Mouse (Mus musculus): ENCODE measurements at regions not wholly inside any gene's neighbourhood (a gene's known extent, or its start where the extent isn't known, plus 50 kb on each side); places are given as distances from the start of the nearest gene placed in this dataset.

- H3K9ac ChIP-seq (replicated peaks; ENCODE audit: low read length), result no peak overlapping the region
- ATAC-seq (replicated peaks; ENCODE audit: insufficient number of reproducible peaks, low FRiP score, low TSS enrichment, low read depth) (no peak), DNase-seq (ENCODE audit: low spot score) (peak; percentile 19)
- 22% methylated on average over 4 of the region's 4 CpGs for WGBS
- H3K9me3 ChIP-seq (replicated peaks; ENCODE audit: control insufficient read depth, low read length), result no peaks in the 10 kb centered on the region
- H3K27me3 ChIP-seq (ENCODE audit: control insufficient read depth, insufficient read depth, low read length), result no peaks in the 10 kb centered on the region
- H3K4me1 ChIP-seq (ENCODE audit: control insufficient read depth, insufficient read depth, low read length), result no peaks in the 10 kb centered on the region
- no peak overlapping the region for H3K4me3 ChIP-seq (ENCODE audit: low read depth, low read length)
- no peaks in the 10 kb centered on the region for H3K36me3 ChIP-seq (replicated peaks; ENCODE audit: control insufficient read depth, insufficient read depth, low read depth, low read length)
- H3K4me2 ChIP-seq (ENCODE audit: low read depth, low read length), result no peak overlapping the region
- no peak overlapping the region for H3K27ac ChIP-seq (replicated peaks; ENCODE audit: low read depth, low read length)
Observed at GRCm38 (mm10) chr5:107046501-107046931, 82.4 kb downstream of the Cdc7 start.

- no peak overlapping the region for H3K4me3 ChIP-seq (ENCODE audit: low read depth, low read length)
- ATAC-seq (replicated peaks; ENCODE audit: insufficient number of reproducible peaks, low FRiP score, low TSS enrichment, low read depth) (no peak), DNase-seq (ENCODE audit: low spot score) (no peak)
- no peak overlapping the region for H3K9ac ChIP-seq (replicated peaks; ENCODE audit: low read length)
- no peaks in the 10 kb centered on the region for H3K4me1 ChIP-seq (ENCODE audit: control insufficient read depth, insufficient read depth, low read length)
- H3K4me2 ChIP-seq (ENCODE audit: low read depth, low read length), result no peak overlapping the region
- WGBS, result 79% methylated on average over 5 of the region's 5 CpGs
- no peaks in the 10 kb centered on the region for H3K9me3 ChIP-seq (replicated peaks; ENCODE audit: control insufficient read depth, low read length)
- no peaks in the 10 kb centered on the region for H3K27me3 ChIP-seq (ENCODE audit: control insufficient read depth, insufficient read depth, low read length)
- no peaks in the 10 kb centered on the region for H3K36me3 ChIP-seq (replicated peaks; ENCODE audit: control insufficient read depth, insufficient read depth, low read depth, low read length)
- H3K27ac ChIP-seq (replicated peaks; ENCODE audit: low read depth, low read length), result no peak overlapping the region
Observed at GRCm38 (mm10) chr5:107048607-107049006, 84.5 kb downstream of the Cdc7 start.

- H3K27me3 ChIP-seq (ENCODE audit: control insufficient read depth, insufficient read depth, low read length), result no peaks in the 10 kb centered on the region
- H3K4me2 ChIP-seq (ENCODE audit: low read depth, low read length), result no peak overlapping the region
- no peaks in the 10 kb centered on the region for H3K4me1 ChIP-seq (ENCODE audit: control insufficient read depth, insufficient read depth, low read length)
- H3K36me3 ChIP-seq (replicated peaks; ENCODE audit: control insufficient read depth, insufficient read depth, low read depth, low read length), result no peaks in the 10 kb centered on the region
- no peaks in the 10 kb centered on the region for H3K9me3 ChIP-seq (replicated peaks; ENCODE audit: control insufficient read depth, low read length)
- H3K27ac ChIP-seq (replicated peaks; ENCODE audit: low read depth, low read length), result no peak overlapping the region
- no peak for ATAC-seq (replicated peaks; ENCODE audit: insufficient number of reproducible peaks, low FRiP score, low TSS enrichment, low read depth)
- no peak for DNase-seq (ENCODE audit: low spot score)
- H3K4me3 ChIP-seq (ENCODE audit: low read depth, low read length), result no peak overlapping the region
- 75% methylated on average over 3 of the region's 3 CpGs for WGBS
- H3K9ac ChIP-seq (replicated peaks; ENCODE audit: low read length), result no peak overlapping the region
Observed at GRCm38 (mm10) chr5:107050076-107050475, 86.0 kb downstream of the Cdc7 start.

DNA sequence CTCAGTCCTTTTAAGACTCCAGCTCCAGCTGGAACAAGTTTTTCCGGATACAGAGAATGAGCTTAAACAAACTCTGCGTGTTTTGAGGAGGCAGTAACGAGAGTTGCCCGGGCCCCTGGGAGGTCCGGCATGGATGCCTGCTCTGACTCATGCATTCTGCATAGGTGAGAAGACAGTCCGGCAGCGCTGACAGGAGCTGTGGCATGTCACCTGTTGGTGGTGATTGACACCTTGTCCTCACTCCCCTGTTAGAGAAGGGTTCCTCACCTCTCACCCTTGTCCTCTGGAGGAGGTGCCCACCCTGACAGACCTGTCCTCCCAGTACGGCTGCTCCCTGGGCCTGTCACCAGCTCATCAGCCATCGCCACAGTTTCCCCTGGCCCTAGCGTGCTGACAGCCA, 87.7 kb downstream of the Cdc7 start:
- H3K4me2 ChIP-seq (ENCODE audit: low read depth, low read length), result no peak overlapping the region
- no peak overlapping the region for H3K9ac ChIP-seq (replicated peaks; ENCODE audit: low read length)
- H3K4me1 ChIP-seq (ENCODE audit: control insufficient read depth, insufficient read depth, low read length), result no peaks in the 10 kb centered on the region
- peak; percentile 54 for DNase-seq (ENCODE audit: low spot score)
- H3K36me3 ChIP-seq (replicated peaks; ENCODE audit: control insufficient read depth, insufficient read depth, low read depth, low read length), result no peaks in the 10 kb centered on the region
- H3K9me3 ChIP-seq (replicated peaks; ENCODE audit: control insufficient read depth, low read length), result no peaks in the 10 kb centered on the region
- no peak overlapping the region for H3K4me3 ChIP-seq (ENCODE audit: low read depth, low read length)
- WGBS, result 74% methylated on average over 10 of the region's 10 CpGs
- no peak for ATAC-seq (replicated peaks; ENCODE audit: insufficient number of reproducible peaks, low FRiP score, low TSS enrichment, low read depth)
- H3K27ac ChIP-seq (replicated peaks; ENCODE audit: low read depth, low read length), result no peak overlapping the region
- no peaks in the 10 kb centered on the region for H3K27me3 ChIP-seq (ENCODE audit: control insufficient read depth, insufficient read depth, low read length)

DNA sequence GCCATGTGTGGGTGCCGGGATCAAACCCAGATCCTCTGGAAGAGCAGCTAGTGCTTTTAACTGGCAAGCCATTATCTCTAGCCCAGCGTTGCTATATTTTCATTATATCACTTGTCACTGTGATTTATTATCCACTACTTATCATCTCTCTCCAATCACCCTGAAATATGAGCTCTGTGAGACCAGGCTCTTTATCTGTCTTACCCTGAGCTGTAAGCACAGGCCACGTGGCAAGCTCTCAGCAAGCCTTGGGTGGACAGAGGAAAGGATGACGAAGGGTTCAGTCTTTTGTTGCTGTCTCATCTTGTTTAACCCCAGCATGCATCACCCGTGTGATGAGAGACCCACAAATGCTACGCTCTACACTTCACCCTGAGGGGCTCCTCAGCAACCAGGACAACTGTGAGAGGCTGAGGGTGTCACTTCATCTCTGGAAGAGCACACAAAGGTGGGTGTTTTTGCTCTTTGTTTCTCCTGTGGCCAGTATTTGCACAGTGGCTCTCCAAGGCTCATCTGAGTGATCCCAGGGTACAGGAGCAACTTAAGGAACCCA, 90.9 kb downstream of the Cdc7 start:
- no peak overlapping the region for H3K9ac ChIP-seq (replicated peaks; ENCODE audit: low read length)
- no peak overlapping the region for H3K4me2 ChIP-seq (ENCODE audit: low read depth, low read length)
- H3K36me3 ChIP-seq (replicated peaks; ENCODE audit: control insufficient read depth, insufficient read depth, low read depth, low read length), result no peaks in the 10 kb centered on the region
- no peak for ATAC-seq (replicated peaks; ENCODE audit: insufficient number of reproducible peaks, low FRiP score, low TSS enrichment, low read depth)
- no peak overlapping the region for H3K4me3 ChIP-seq (ENCODE audit: low read depth, low read length)
- no peaks in the 10 kb centered on the region for H3K9me3 ChIP-seq (replicated peaks; ENCODE audit: control insufficient read depth, low read length)
- no peak for DNase-seq (ENCODE audit: low spot score)
- no peak overlapping the region for H3K27ac ChIP-seq (replicated peaks; ENCODE audit: low read depth, low read length)
- WGBS, result 68% methylated on average over 6 of the region's 6 CpGs
- H3K27me3 ChIP-seq (ENCODE audit: control insufficient read depth, insufficient read depth, low read length), result no peaks in the 10 kb centered on the region
- H3K4me1 ChIP-seq (ENCODE audit: control insufficient read depth, insufficient read depth, low read length), result no peaks in the 10 kb centered on the region

GRCm38 (mm10) chr5:107055455-107055854, 91.3 kb downstream of the Cdc7 start:
- peak; percentile 21 for DNase-seq (ENCODE audit: low spot score)
- H3K36me3 ChIP-seq (replicated peaks; ENCODE audit: control insufficient read depth, insufficient read depth, low read depth, low read length), result no peaks in the 10 kb centered on the region
- no peaks in the 10 kb centered on the region for H3K4me1 ChIP-seq (ENCODE audit: control insufficient read depth, insufficient read depth, low read length)
- no peak overlapping the region for H3K4me2 ChIP-seq (ENCODE audit: low read depth, low read length)
- WGBS, result 47% methylated on average over 3 of the region's 3 CpGs
- H3K4me3 ChIP-seq (ENCODE audit: low read depth, low read length), result no peak overlapping the region
- peak; percentile 80 for ATAC-seq (replicated peaks; ENCODE audit: insufficient number of reproducible peaks, low FRiP score, low TSS enrichment, low read depth)
- no peaks in the 10 kb centered on the region for H3K27me3 ChIP-seq (ENCODE audit: control insufficient read depth, insufficient read depth, low read length)
- H3K27ac ChIP-seq (replicated peaks; ENCODE audit: low read depth, low read length), result no peak overlapping the region
- H3K9ac ChIP-seq (replicated peaks; ENCODE audit: low read length), result no peak overlapping the region
- H3K9me3 ChIP-seq (replicated peaks; ENCODE audit: control insufficient read depth, low read length), result no peaks in the 10 kb centered on the region
